Mouse (Mus musculus) lung, postnatal 14 days (tissue): ENCODE measurements around the gene Pak6.

Source experiments
- DNase-seq: peaks from one replicate; pipeline ENCODE4 v3.0.0; 2021

The Pak6 gene

GRCm38 (mm10) chr2:118665616-118666015 lies 2.5 kb downstream of the Pak6 start:
- DNase-seq, result no peak

- no peak for DNase-seq
Observed at GRCm38 (mm10) chr2:118667181-118667580, 4.1 kb downstream of the Pak6 start.

- DNase-seq, result no peak
Observed at GRCm38 (mm10) chr2:118669245-118669644, 6.1 kb downstream of the Pak6 start.

GRCm38 (mm10) chr2:118669785-118670184 lies 6.7 kb downstream of the Pak6 start:
- DNase-seq, result no peak

- no peak for DNase-seq
Observed at GRCm38 (mm10) chr2:118671728-118672127, 8.6 kb downstream of the Pak6 start.

- no peak for DNase-seq
Observed at GRCm38 (mm10) chr2:118673686-118674465, 10.8 kb downstream of the Pak6 start.

GRCm38 (mm10) chr2:118674500-118674899 lies 11.4 kb downstream of the Pak6 start:
- no peak for DNase-seq

- peak; percentile 54 for DNase-seq
Observed at GRCm38 (mm10) chr2:118676839-118677741, 14.0 kb downstream of the Pak6 start.

GRCm38 (mm10) chr2:118677817-118678216 lies 14.7 kb downstream of the Pak6 start:
- DNase-seq, result no peak

- DNase-seq, result no peak
Observed at GRCm38 (mm10) chr2:118679577-118679976, 16.5 kb downstream of the Pak6 start.

GRCm38 (mm10) chr2:118680926-118681325 lies 17.8 kb downstream of the Pak6 start:
- no peak for DNase-seq

GRCm38 (mm10) chr2:118682544-118683260 lies 19.6 kb downstream of the Pak6 start:
- no peak for DNase-seq

- DNase-seq, result no peak
Observed at GRCm38 (mm10) chr2:118685088-118685487, 22.0 kb downstream of the Pak6 start.

GRCm38 (mm10) chr2:118686693-118687092 lies 23.6 kb downstream of the Pak6 start:
- no peak for DNase-seq

GRCm38 (mm10) chr2:118687791-118688190 lies 24.7 kb downstream of the Pak6 start:
- no peak for DNase-seq

GRCm38 (mm10) chr2:118689875-118690274 lies 26.8 kb downstream of the Pak6 start:
- no peak for DNase-seq

GRCm38 (mm10) chr2:118693370-118693966 lies 30.4 kb downstream of the Pak6 start:
- DNase-seq, result no peak

- DNase-seq, result peak; percentile 70
Observed at GRCm38 (mm10) chr2:118695677-118696232, 32.7 kb downstream of the Pak6 start.

- DNase-seq, result no peak
Observed at GRCm38 (mm10) chr2:118696451-118697308, 33.6 kb downstream of the Pak6 start.

- DNase-seq, result no peak
Observed at GRCm38 (mm10) chr2:118697311-118697877, 34.3 kb downstream of the Pak6 start.

GRCm38 (mm10) chr2:118697955-118698354 lies 34.9 kb downstream of the Pak6 start:
- no peak for DNase-seq
